ENCODE assay signal across 28 mouse cellular contexts in genomic region chr16:87512331-87512730, GRCm38 (mm10). TPM values are rescaled to one million over a fixed set of nuclear protein-coding genes. Genes with fewer than 3 reads are reported as not detected.
DNase-seq lines count a peak whose midpoint lies in the region; TF ChIP-seq lines count a peak whose summit lies in the region.
"Had no signal": no experiment of that assay in that cellular context is flagged by ENCODE, and none has a peak within 500 bp of the region (broad histone marks: within the 10 kb centered on the region; RNA-seq: fewer than 3 reads in every experiment).

No protein-coding gene starts in this region.

- H3K9me3 ChIP-seq in CH12.LX (replicated peaks; ENCODE audit: low read length): no peaks in the 10 kb centered on the region
- H3K9me3 ChIP-seq: embryonic facial prominence, embryonic 13.5 days; embryonic facial prominence, embryonic 15.5 days; forebrain, embryonic 10.5 days; forebrain, embryonic 12.5 days had no signal

- H3K27me3 ChIP-seq in CH12.LX (replicated peaks): no peaks in the 10 kb centered on the region
- H3K27me3 ChIP-seq: embryonic facial prominence, embryonic 13.5 days; embryonic facial prominence, embryonic 15.5 days; forebrain, embryonic 12.5 days had no signal

- H3K4me1 ChIP-seq in CH12.LX (ENCODE audit: control insufficient read depth in 1 of 2, insufficient read depth in 2 of 2): peaks cover 3 to 5% of the 10 kb centered on the region in 2 experiments

- intact Hi-C loops in gastrocnemius, adult 2 months (cut with DNase I): no loop called here
- intact Hi-C loops in gastrocnemius, postnatal 14 days (cut with DNase I; ENCODE audit: low total_unique reads): loop anchor here (5.0 to 10.0 kb wide), 2 partner anchors 62 to 245 kb away; no protein-coding TSS in a partner anchor

- in situ Hi-C loops in CH12.LX (cut with MboI; ENCODE audit: low pct_ligation_motif_present, low pct_unique_long_range_greater_than_20kb, low sequenced_read_pairs): no loop called here

- H3K4me2 ChIP-seq in CH12.LX (ENCODE audit: insufficient read depth, low read depth, poor library complexity, severe bottlenecking): no peak overlapping the region
- H3K4me2 ChIP-seq: embryonic facial prominence, embryonic 13.5 days; embryonic facial prominence, embryonic 15.5 days; forebrain, embryonic 12.5 days had no signal

- TF ChIP-seq POLR2A in CH12.LX (IDR thresholded peaks at IDR 0.05; ENCODE audit: low read depth, low read length): no peak

- no peak overlapping the region for H3K4me3 ChIP-seq in gastrocnemius, adult 2 months
- no peak overlapping the region for H3K4me3 ChIP-seq in CH12.LX (replicated peaks in 1 of 3; ENCODE audit: low read depth in 2 of 3, low read length in 2 of 3, poor library complexity in 1 of 3)
- H3K4me3 ChIP-seq: embryonic facial prominence, embryonic 13.5 days; embryonic facial prominence, embryonic 15.5 days; erythroblast, embryonic 14.5 days; forebrain, embryonic 10.5 days; forebrain, embryonic 12.5 days had no signal

- peak; percentile 25 to 63 for DNase-seq in adrenal gland, adult (ENCODE audit: inconsistent age in 2 of 2, low spot score in 1 of 2)
- no peak for DNase-seq in adrenal gland, postnatal 14 days
- peak; percentile 20 to 49 for DNase-seq in adrenal gland, postnatal 36 days
- DNase-seq in adrenal gland, postnatal 10 days: no peak
- peak; percentile 35 for DNase-seq in gastrocnemius, adult 2 months
- DNase-seq in gastrocnemius, postnatal 14 days: no peak
- no peak for DNase-seq in CH12.LX (ENCODE audit: extremely low read depth)
- no peak for DNase-seq in lung, postnatal 36 days
- DNase-seq: adrenal gland, postnatal 25 days; B cell, adult 2 months; cerebellum, adult 11 months; cerebellum, adult 18-20 months; cerebellum, adult 8-10 months; cerebellum, adult 9-11 months; cerebellum, postnatal 14 days; cerebellum, postnatal 36 days; embryo, embryonic 11 days had no signal

- no peak overlapping the region for H3K9ac ChIP-seq in CH12.LX (ENCODE audit: insufficient read depth, low read depth)
- H3K9ac ChIP-seq: embryonic facial prominence, embryonic 13.5 days; embryonic facial prominence, embryonic 15.5 days; forebrain, embryonic 12.5 days had no signal

- TF ChIP-seq RAD21 in CH12.LX (IDR thresholded peaks at IDR 0.05; ENCODE audit: low read depth, low read length): no peak

- TF ChIP-seq CTCF in gastrocnemius, adult 2 months (IDR thresholded peaks at IDR 0.05): no peak
- no peak for TF ChIP-seq CTCF in CH12.LX (conservative IDR thresholded peaks at IDR 0.05 in 1 of 2, IDR thresholded peaks at IDR 0.05 in 1 of 2; ENCODE audit: low read depth in 2 of 2, low read length in 2 of 2)

- H3K79me2 ChIP-seq in CH12.LX (replicated peaks; ENCODE audit: control insufficient read depth, extremely low read depth, insufficient read depth, poor library complexity, severe bottlenecking): no peaks in the 10 kb centered on the region

- H3K36me3 ChIP-seq in CH12.LX (replicated peaks in 1 of 2; ENCODE audit: control insufficient read depth in 1 of 2, insufficient read depth in 1 of 2, low read length in 1 of 2): peaks cover 0 to 3% of the 10 kb centered on the region in 2 experiments
- H3K36me3 ChIP-seq: embryonic facial prominence, embryonic 13.5 days; embryonic facial prominence, embryonic 15.5 days; forebrain, embryonic 10.5 days; forebrain, embryonic 12.5 days had no signal

- dilution Hi-C loops in CH12.LX (cut with MboI; ENCODE audit: extremely low pct_ligation_motif_present, extremely low pct_unique_long_range_greater_than_20kb, low sequenced_read_pairs): no loop called here

- TF ChIP-seq EP300 in CH12.LX (IDR thresholded peaks at IDR 0.05; ENCODE audit: low read length): no peak

- H3K27ac ChIP-seq in gastrocnemius, adult 2 months: peak overlapping the region; percentile 24; the same call in 1 of the 2 replicates
- no peak overlapping the region for H3K27ac ChIP-seq in CH12.LX (ENCODE audit: insufficient read depth, low read depth)
- H3K27ac ChIP-seq: embryonic facial prominence, embryonic 13.5 days; embryonic facial prominence, embryonic 15.5 days; forebrain, embryonic 10.5 days; forebrain, embryonic 12.5 days had no signal

TF ChIP-seq in CH12.LX, 34 proteins besides CTCF, POLR2A, EP300 and RAD21:
- no peak for TF ChIP-seq HCFC1 (IDR thresholded peaks at IDR 0.05; ENCODE audit: low read depth, low read length)
- TF ChIP-seq IRF4 (IDR thresholded peaks at IDR 0.05; ENCODE audit: low read depth, low read length): peak; percentile 17; the same call in 1 of the 2 replicates

RNA-seq across cellular contexts. Expression of gene Cct8, which starts 16.7 kb away (rescaled TPM):
- 192 and 207 TPM in 2 replicates for total RNA-seq in adrenal gland, postnatal 14 days (2021)
- 100 to 1,000 TPM; 202 to 252 TPM for total RNA-seq in adrenal gland, postnatal 36 days (2021)
- 100 to 1,000 TPM; 186 to 192 TPM for total RNA-seq in adrenal gland, postnatal 10 days (2021)
- 100 to 1,000 TPM; 114 to 135 TPM for total RNA-seq in gastrocnemius, adult 2 months (2021)
- total RNA-seq in gastrocnemius, postnatal 14 days (2021): 100 to 1,000 TPM; 125 to 140 TPM
- 350 and 466 TPM in 2 replicates for total RNA-seq in CH12.LX (2012; rRNA removed)
- total RNA-seq in CH12.LX (2014; rRNA removed): 863 and 980 TPM in 2 replicates
- polyA plus RNA-seq in CH12.LX (2012; ENCODE audit: insufficient read length, low read depth): 1,169 and 1,185 TPM in 2 replicates

RNA-seq across cellular contexts. Expression of gene Map3k7cl, which starts 40.8 kb away (rescaled TPM):
- 1.2 and 2.3 TPM in 2 replicates for total RNA-seq in adrenal gland, postnatal 14 days (2021)
- 1 to 10 TPM in 1 of 2 experiments, under 1 TPM in 1; 0.72 to 1.0 TPM for total RNA-seq in adrenal gland, postnatal 36 days (2021)
- total RNA-seq in adrenal gland, postnatal 10 days (2021): 1 to 10 TPM; 4.1 to 5.5 TPM
- 10 to 100 TPM in 1 of 2 experiments, 1 to 10 TPM in 1; 5.4 to 10.7 TPM for total RNA-seq in gastrocnemius, adult 2 months (2021)
- 10 to 100 TPM; 26.9 to 27.6 TPM for total RNA-seq in gastrocnemius, postnatal 14 days (2021)
- total RNA-seq in CH12.LX (2012; rRNA removed) (0.08 TPM in 2 replicates), CH12.LX (2014; rRNA removed) (not detected in 2 replicates)
- not detected in 2 replicates for polyA plus RNA-seq in CH12.LX (2012; ENCODE audit: insufficient read length, low read depth)
- total RNA-seq: common myeloid progenitor, adult 5-6 weeks; ES-E14; MEL had no signal
- polyA plus RNA-seq: CD4-positive, CD25-positive, alpha-beta regulatory T cell, adult 4 months; embryonic facial prominence, embryonic 11.5 days; embryonic facial prominence, embryonic 13.5 days; erythroblast, embryonic 14.5 days; forebrain, embryonic 10.5 days; forebrain, embryonic 12.5 days; forebrain, embryonic 14.5 days had no signal

RNA-seq across cellular contexts. Expression of gene Usp16, which starts 57.8 kb away (rescaled TPM):
- 78.6 and 78.9 TPM in 2 replicates for total RNA-seq in adrenal gland, postnatal 14 days (2021)
- total RNA-seq in adrenal gland, postnatal 36 days (2021): 10 to 100 TPM; 78.0 to 78.3 TPM
- 10 to 100 TPM; 55.1 to 60.2 TPM for total RNA-seq in adrenal gland, postnatal 10 days (2021)
- 10 to 100 TPM; 53.3 to 56.1 TPM for total RNA-seq in gastrocnemius, adult 2 months (2021)
- 10 to 100 TPM; 23.4 to 32.3 TPM for total RNA-seq in gastrocnemius, postnatal 14 days (2021)
- 85.6 and 92.2 TPM in 2 replicates for total RNA-seq in CH12.LX (2012; rRNA removed)
- 77.0 and 80.9 TPM in 2 replicates for total RNA-seq in CH12.LX (2014; rRNA removed)
- 144 and 149 TPM in 2 replicates for polyA plus RNA-seq in CH12.LX (2012; ENCODE audit: insufficient read length, low read depth)

Comparison
In these comparisons a context has a peak if more than half of its experiments do, and no peak if none do; other contexts are left out.
1. DNase-seq: peak in adrenal gland, adult (2 of 2), adrenal gland, postnatal 36 days (2 of 2) and gastrocnemius, adult 2 months (single experiment); none in adrenal gland, postnatal 14 days (single experiment), adrenal gland, postnatal 10 days (single experiment), gastrocnemius, postnatal 14 days (single experiment), CH12.LX (single experiment) and lung, postnatal 36 days (single experiment).